Mouse (Mus musculus) lung, adult 18-20 months (tissue): ENCODE results near the gene Mms19.

Source experiments
- DNase-seq, 2 experiments: peaks; one replicate each; pipeline ENCODE4 v3.0.0; 2022; ENCODE audit warnings: mixed read lengths in 2 of 2

Mms19 gene

DNA sequence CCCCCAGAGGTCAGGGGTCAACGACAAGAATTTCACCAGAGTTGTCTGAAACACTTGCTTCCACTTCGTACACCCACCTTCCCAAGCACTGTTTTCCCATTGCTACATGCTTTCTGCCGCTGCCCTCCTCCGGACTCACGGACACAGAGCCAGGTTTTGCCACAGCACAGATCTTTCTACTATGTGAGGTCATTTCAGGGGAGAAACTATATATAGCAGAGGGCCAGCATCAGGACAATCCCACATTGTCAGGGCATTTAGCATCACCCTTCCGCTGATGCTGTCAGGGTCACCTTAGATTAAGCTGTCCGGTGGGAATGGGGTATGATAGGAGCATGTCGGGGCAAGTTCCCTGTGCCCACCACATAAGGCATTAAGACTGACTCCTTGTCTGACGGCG lies 16.1 kb upstream of the Mms19 start:
- DNase-seq, result no peak

- no peak for DNase-seq
These were observed 14.5 kb upstream of the Mms19 start for GRCm38 (mm10) chr19:41995483-41995882.

GRCm38 (mm10) chr19:41994023-41994422 lies 13.1 kb upstream of the Mms19 start:
- peak in 1 of 2 experiments; percentile 48 for DNase-seq

DNA sequence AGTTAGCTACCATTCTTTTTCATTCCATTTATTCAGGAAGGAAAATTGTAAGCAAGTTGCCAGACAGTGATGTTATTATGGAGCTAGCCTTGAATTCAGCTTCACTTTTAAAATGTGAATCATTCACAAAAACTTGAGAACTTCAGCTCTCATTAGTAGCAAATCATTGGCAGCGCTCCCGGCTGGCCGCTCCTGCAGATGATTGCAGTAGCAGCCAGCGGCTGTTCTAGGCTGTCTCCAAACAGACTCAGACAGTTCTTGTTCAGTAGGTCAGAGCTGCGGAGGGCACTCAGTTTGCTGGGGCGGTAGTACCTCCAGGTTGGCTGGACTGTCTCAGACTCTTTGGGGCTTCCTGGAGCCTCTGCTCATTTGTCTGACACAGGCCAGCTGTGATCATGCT lies 12.5 kb upstream of the Mms19 start:
- peak; percentile 65 to 68 for DNase-seq

DNA sequence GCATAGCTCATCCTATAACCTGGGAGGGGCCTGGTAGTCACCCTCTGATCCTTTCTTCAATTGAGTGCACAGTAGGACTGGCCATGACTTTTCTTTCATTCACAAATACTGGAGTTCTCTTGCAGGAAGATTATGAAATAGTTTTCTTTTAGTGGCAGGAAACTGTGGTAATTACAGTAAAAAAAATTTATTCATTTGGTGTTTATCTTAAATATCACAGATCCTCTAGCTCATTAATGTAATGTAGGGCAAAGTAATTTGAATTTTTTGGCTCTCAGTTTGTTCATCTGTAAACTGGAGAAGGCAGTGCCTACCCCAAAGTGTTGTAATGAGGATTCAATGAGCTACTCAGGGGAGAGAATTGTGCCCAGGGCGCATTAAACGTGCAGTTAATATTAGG lies 12.0 kb upstream of the Mms19 start:
- no peak for DNase-seq

GRCm38 (mm10) chr19:41991926-41992477 lies 11.0 kb upstream of the Mms19 start:
- DNase-seq, result no peak

GRCm38 (mm10) chr19:41989810-41990209 lies 8.9 kb upstream of the Mms19 start:
- no peak for DNase-seq

- DNase-seq, result no peak
These were observed 6.2 kb upstream of the Mms19 start for GRCm38 (mm10) chr19:41987206-41987605.

DNA sequence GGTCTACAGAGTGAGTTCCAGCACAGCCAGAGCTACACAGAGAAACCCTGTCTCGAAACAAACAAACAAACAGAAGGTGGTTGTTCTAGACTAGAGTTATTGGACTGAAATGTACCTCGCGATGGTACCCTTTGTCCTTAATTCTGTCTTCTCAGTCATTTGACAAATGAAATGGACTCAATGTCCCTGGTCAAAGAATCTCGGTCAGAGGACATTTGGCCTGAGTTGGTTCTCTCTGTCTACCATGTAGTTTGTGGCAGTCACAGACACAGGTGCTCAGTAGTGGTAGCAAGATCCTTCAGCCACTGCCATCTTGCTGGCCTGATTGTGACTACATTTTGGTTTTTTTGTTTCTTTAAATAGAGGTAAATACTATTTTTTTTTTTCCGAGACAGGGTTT lies 5.0 kb upstream of the Mms19 start:
- DNase-seq, result no peak

- DNase-seq, result peak; percentile 15 to 38
These were observed 1.8 kb upstream of the Mms19 start for GRCm38 (mm10) chr19:41982791-41983150.

DNA sequence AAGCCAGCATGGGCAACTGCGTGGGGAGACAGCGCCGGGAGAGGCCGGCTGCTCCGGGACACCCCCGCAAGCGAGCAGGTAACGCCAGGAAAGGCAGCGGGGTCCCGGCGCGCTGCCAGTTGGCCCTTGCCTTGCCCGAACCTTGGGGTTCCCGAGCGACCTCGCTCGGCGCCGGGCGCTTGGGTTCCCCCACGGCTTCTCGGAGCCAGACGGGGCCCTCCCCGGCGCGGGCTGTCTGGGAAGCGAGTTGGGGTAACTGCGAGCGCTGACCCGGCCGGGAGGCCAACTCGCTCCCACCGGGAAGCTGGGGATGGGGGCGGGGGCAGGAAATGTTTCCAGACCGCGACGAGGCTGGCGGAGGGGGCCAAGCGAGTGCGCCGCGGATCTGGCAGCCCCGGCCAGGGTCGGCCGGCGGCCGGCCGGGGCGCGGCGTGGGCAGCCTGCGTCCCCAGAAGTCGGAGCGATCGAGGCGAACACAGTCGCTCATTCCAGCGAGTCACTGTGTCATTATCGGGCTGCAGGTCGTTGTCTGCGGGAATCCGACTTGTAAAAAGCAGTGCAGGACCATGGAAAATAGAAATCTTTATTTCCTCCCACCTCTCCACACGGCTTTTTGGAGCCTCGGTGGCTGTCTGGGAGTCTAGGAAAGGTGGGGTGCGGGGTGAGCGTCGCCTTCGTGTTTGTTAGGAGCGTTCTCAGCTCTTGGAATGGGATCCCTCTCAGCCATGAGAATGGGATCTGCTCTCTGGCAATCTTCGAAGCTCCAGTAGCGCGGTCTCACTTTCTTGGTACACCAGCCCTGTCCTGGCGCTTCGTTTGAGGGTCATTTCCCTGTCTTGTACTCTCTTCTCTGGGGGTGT lies 1.2 kb upstream of the Mms19 start:
- peak; percentile 53 to 54 for DNase-seq

DNA sequence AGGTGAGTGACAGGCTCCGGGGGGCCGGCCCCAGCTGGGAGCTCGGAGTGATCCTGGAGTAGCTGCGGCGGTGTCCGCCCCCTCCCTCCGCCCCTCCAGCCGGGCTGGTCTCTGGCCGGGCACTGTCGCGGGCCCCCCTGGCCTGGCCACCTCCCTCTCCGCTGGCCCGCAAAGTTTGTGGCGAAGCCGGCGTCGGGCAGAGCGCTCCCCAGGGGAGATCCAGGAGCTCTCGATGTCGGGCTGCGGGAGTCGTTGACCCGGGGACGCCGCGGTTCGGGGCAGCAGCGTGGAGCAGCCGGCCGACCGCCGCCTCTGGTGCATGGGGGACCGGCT lies 604 bp upstream of the Mms19 start, which contains the start of gene Ubtd1:
Gene Ubtd1, plus strand, starts transcription at position 169 of the 333 bp plus-strand sequence.
- DNase-seq, result no peak

- DNase-seq, result peak in 1 of 2 experiments; percentile 56
These were observed 537 bp downstream of the Mms19 start for GRCm38 (mm10) chr19:41980422-41980818.

- no peak for DNase-seq
These were observed 6.8 kb downstream of the Mms19 start for GRCm38 (mm10) chr19:41973891-41974794.

GRCm38 (mm10) chr19:41969618-41970017 lies 11.3 kb downstream of the Mms19 start:
- DNase-seq, result no peak

DNA sequence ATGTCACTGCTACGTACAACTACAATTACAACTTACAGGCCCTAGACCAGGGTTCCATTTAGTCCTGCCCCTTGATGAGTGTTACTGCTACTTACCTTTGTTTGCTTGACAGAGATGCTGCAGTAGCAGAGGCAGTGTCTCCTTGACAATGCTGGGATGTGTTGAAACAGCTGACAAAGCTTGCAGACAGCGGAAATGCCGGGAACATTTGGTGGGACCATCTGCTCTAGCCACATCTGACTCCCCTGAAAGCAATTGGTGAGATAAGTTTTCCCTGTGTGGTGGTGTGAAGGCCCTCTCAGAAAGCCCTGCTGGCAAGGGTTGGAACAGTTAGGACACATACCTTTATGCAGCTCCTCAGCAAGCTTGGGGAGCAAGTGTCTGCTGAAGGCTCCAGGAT lies 27.4 kb downstream of the Mms19 start:
- DNase-seq, result no peak

- no peak for DNase-seq
These were observed 28.7 kb downstream of the Mms19 start for GRCm38 (mm10) chr19:41952287-41952686.

DNA sequence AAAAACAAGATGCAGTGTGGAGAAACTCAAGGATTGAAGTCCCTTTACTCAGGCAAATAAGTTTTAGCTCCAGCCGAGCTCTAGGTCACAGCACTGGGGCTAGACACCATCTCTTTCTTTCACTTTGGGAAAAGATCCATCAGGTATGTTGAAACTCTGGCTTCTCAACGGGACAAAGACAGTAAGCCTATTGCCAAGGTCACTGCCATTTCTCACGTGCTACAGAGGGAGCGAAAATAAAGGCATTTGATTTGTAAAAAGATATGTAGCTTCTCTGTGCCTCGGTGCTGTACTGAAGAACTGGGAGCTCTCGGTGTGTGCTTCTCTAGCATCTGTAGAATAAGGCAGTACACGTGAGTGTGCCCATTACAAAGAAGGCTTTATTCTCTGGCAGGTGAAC lies 37.1 kb downstream of the Mms19 start:
- DNase-seq, result no peak

DNA sequence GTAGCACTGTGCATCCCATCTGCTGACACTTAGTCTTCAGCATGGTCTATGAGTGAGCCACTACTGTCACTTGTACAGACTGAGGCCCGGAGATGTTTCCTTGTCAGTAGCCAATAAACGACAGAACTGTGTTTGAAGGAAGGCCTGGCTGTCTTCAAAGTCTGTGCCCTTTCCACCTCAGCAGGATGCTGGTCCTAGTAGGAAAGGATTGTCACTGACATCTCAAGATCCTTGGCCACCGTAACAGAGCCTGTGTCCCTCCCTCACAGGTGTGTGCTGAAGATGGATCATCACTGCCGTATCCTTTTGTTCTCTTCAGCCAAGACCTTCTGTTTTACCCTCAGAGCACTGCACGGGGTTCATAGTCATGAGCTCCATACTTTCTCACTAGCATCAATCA lies 42.4 kb downstream of the Mms19 start:
- no peak for DNase-seq

DNA sequence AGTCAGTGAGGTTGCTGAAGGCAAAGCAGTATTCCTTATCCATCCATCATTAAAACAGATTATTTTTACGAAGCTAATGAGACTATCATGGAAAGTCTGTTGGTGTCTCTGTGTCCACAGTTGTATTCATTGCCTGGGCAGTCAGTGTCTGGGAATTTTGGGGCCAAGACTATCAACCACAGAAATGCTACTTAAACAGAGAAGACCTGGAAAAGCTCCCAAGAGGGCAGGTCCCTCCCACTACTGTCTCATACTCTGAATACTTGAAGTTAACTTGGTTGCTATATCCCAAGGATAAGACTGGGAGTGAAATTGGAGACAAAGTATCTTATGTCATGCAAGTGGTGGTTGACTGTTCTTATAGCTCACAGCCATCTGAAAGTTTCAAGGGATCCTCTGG lies 45.0 kb downstream of the Mms19 start:
- DNase-seq, result no peak

GRCm38 (mm10) chr19:41934124-41934523 lies 46.8 kb downstream of the Mms19 start:
- no peak for DNase-seq

- DNase-seq, result peak; percentile 99
These were observed 47.5 kb downstream of the Mms19 start, which contains the start of the genes Exosc1 and Zdhhc16 for GRCm38 (mm10) chr19:41933179-41934086. Gene Exosc1 (minus strand): TSS chr19:41933423. Gene Zdhhc16 (plus strand): TSS chr19:41933480.
